Mouse (Mus musculus) gastrocnemius, postnatal 4 days (tissue): ENCODE measurements around the gene Yif1b. TPM values are rescaled to one million over a fixed set of nuclear protein-coding genes. Genes with fewer than 3 reads are reported as not detected.
"Not testable (repeated sequence)": the region's sequence is repeated elsewhere in the genome, so short reads cannot be mapped to it uniquely, and the experiment has no call there.

ENCODE experiments used
- DNase-seq, 2 experiments: peaks; one replicate each; pipeline ENCODE4 v3.0.0; 2021 to 2022; ENCODE audit warnings: low spot score in 2 of 2, mixed read lengths in 2 of 2
- long read RNA-seq, 2 experiments: library from polyadenylated mRNA; stranded (forward); transcript quantifications; one replicate each; pipeline ENCODE4 v2.0.0; 2021
- total RNA-seq, 2 experiments: library from RNA; stranded (reverse); gene quantifications; 2 replicates each; pipeline ENCODE4 v1.2.3; 2021

The Yif1b gene
- total RNA-seq = 10 to 100 TPM; 57.3 to 58.5 TPM
- long read RNA-seq, experiment 1, transcript Yif1b-203 (8 exons, 1,126 nt) = major isoform, 43 of 108 reads
- long read RNA-seq, experiment 1, transcript Yif1b-201 (8 exons, 1,111 nt) = minor isoform, 27 of 108 reads
- long read RNA-seq, experiment 1, partial matches to known transcripts = 1 of 108 reads
- long read RNA-seq, experiment 1, other reads (novel, unspliced or antisense) = 36 of 108 reads
- long read RNA-seq, experiment 2, transcript Yif1b-203 (8 exons, 1,126 nt) = major isoform, 39 of 100 reads
- long read RNA-seq, experiment 2, transcript Yif1b-201 (8 exons, 1,111 nt) = minor isoform, 18 of 100 reads
- long read RNA-seq, experiment 2, partial matches to known transcripts = 4 of 100 reads
- long read RNA-seq, experiment 2, other reads (novel, unspliced or antisense) = 37 of 100 reads

DNA sequence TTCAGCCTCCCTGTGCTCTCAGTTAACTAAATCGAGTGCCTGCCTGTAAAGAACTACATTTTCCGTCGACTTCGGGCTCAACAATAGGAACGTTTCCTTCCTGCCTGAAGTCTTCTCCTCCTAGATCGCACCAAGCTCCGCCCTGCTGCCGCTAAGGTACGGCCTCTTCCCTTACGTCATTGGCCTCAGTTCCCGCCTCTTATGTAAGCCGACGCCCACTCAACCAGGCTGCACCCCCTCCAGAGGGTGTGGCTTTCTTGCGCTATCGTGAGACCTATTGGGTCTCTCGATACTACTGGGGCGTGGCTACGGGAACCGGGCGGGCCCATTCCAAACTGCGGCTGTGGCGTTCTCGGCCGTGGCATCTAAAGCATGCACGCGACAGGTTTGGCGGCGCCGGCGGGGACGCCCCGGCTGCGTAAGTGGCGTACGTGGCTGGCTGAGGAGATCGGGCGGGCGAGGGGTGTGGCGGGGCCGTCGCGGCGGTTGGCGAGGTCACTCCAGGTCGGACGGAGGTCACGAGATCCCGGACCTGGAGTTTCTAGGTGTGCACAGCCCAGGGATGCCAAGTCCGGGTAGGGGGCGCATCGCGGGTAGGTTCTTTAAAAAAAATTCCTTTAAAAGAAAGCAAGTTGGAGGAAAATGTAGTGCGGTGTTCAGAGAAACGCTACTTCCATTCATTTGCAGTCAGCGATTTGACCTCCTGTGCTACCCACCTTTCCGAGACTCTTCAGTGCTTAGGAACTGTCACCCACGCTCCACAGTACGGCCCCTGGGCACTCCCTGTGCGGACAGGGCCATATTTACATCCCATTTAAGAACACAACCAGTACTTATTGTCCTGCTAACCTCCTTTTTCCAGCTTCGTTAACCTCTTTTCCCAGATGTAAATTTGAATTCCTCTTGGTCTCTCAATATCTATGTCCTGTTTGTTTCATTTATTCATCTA, at the start of gene Yif1b:
TSS of gene Yif1b (plus strand) at position 311 of the 949 bp plus-strand sequence.
- DNase-seq = peak; percentile 94 to 98

DNA sequence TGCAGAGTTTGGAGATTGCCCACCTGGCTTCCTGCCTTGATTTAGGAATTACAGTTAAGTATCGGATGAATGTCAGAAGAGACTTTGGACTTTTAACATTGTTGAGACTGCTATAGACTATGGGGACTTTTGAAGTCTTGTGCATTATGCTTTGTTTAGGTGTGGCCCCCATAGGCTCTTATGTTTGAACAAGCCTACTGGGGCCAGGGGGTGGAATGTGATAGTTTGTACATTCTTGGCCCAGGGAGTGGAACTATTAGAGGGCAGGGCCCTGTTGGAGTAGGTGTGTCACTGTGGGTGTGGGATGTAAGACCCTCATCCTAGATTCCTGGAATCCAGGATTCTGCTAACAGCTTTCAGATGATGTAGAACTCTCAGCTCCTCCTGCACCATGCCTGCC, 43.9 kb upstream of the Yif1b start:
- not testable (repeated sequence) for DNase-seq

DNA sequence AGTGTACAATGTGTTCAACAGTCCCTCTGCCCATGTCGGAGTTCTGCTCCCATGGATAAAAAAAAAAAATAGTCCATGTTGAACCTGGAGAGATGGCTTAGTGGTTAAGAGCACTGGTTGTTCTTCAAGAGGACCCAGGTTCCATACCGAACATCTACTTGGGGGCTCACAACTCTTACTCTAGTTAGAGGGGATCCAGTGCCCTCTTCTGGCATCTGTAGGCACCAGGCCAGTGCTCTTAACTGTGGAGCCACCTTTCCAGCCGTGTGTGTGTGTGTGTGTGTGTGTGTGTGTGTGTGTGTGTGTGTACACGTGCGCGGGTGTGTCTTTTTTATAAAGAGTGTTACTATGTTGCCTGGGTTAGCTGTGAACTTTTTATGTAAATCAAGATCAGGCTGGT, 35.6 kb upstream of the Yif1b start:
- DNase-seq = no peak

DNA sequence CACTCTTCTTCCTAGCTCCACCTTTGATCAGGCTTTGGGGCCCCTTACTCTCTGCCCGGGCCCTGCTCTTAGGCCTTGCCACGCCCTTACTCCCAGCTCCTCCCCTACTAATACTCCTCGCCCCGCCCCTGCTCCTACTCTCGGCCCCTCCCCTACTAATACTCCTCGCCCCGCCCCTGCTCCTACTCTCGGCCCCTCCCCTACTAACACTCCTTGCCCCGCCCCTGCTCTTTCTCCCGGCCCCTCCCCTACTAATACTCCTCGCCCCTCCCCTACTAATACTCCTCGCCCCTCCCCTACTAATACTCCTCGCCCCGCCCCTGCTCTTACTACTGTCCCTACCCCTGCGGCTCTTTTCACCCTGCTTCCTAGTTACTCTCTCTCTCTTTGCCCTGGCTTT, 27.1 kb upstream of the Yif1b start:
- DNase-seq = peak in 1 of 2 experiments; percentile 40

DNA sequence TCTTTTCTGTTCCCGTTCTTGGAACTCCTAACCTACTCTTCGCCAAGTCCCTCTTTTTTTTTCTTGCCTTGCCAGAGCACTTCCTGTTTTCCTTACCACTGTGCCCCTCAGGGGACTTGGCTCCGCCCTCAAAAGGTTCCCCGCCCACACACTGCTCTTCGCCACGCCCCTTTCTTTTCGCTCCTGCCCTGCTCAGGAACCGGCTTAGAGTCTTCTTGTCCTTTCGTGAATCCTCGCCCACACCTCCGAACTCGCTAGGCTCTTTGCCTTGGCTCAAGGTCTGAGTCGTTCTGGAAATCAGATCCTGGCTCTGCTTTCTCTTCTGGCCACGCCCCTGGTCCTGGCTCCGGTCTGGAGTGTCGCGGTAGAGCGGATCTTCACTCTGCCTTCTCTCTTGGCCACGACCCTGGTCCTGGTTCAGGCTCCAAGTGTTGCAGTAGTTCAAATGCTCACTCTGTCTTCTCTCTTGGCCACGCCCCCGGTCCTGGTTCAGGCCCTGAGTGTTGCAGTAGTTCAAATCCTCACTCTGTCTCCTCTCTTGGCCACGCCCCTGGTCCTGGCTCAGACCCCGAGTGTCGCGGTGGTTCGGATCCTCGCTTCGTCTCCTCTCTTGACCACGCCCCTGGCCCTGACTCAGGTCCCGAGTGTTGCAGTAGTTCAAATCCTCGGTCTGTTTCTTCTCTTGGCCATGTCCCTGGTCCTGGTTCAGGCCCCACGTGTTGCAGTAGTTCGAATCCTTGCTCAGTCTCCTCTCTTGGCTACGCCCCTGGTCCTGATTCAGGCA, 26.5 kb upstream of the Yif1b start:
- peak; percentile 60 to 85 for DNase-seq

DNA sequence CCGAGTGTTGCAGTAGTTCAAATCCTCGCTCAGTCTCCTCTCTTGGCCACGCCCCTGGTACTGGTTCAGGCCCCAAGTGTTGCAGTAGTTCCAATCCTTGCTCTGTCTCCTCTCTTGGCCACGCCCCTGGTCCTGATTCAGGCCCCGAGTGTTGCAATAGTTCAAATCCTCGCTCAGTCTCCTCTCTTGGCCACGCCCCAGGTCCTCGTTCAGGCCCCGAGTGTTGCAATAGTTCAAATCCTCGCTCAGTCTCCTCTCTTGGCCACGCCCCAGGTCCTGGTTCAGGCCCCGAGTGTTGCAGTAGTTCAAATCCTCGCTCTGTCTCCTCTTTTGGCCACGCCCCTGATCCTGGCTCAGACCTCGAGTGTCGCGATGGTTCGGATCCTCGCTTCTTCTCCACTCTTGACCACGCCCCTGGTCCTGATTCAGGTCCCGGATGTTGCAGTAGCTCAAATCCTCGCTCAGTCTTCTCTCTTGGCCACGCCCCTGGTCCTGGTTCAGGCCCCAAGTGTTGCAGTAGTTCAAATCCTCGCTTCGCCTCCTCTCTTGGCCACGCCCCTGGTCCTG, 25.8 kb upstream of the Yif1b start:
- no peak for DNase-seq

DNA sequence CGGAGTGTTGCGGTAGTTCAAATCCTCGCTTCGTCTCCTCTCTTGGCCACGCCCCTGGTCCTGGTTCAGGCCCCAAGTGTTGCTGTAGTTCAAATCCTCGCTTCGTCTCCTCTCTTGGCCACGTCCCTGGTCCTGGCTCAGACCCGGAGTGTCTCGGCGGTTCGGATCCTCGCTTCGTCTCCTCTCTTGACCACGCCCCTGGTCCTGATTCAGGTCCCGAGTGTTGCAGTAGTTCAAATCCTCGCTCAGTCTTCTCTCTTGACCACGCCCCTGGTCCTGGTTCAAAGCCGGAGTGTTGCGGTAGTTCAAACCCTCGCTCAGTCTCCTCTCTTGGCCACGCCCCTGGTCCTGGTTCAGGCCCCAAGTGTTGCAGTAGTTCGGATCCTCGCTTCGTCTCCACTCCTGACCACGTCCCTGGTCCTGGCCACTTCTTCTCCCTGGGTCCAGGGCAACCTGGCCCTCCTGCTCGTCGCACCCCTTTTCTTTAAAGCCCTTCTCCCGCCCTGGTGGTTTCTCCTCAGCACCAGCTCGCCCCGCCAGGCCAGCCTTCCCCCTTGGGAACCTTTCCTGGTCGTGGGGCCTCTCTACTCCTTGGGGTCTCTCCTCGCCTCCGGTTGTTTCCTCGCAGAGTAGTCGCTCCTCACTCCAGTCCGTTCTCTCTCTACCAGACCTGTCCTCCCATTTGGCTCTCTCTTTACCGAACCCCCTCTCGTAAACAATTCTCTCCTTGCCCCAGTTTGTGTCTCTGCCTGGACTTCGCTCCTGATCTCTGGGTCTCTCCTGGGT, 25.2 kb upstream of the Yif1b start:
- DNase-seq = not testable (repeated sequence)

DNA sequence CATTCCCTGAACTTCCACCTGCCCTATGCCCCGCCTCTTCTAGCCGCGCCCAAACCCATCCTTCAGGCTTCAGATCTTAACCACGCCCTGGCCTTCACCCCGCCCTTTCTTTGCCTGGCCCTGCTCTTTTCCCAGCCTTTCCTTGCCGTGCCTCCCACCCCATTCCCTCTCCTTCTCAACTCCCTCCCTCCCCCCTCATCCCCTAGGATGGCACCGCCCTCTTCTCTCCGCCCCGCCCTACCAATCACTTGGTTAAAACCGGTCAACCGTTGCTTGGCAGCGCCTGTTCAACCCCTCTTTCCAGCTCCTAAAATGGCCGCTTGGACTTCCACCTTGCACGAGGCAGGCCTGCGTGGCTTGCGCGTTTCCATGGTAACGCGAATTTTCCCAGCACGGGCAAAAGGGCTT, 24.4 kb upstream of the Yif1b start, which contains the start of gene Catsperg1:
TSS of gene Catsperg1 (minus strand) at position 361 of the 408 bp plus-strand sequence.
- no peak for DNase-seq

DNA sequence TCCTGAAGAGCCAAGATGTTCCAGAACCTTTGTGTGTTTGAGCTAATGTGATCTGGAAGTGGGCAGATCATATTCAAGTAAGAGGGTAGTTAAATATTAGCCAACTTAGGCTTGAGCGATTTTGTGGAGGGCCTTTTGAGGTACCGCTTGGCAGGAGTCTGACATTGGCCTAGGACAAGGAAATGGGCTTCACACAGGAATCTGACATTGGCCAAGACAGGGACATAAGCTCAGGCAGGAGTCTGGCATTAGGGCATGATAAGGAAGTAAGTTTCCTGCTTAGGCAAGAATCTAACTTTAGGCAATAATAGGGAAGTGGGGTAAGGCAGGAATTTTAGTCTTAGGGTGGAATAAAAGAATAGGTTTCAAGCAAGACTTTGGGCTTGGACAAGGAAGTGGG, 23.9 kb upstream of the Yif1b start:
- DNase-seq = no peak

DNA sequence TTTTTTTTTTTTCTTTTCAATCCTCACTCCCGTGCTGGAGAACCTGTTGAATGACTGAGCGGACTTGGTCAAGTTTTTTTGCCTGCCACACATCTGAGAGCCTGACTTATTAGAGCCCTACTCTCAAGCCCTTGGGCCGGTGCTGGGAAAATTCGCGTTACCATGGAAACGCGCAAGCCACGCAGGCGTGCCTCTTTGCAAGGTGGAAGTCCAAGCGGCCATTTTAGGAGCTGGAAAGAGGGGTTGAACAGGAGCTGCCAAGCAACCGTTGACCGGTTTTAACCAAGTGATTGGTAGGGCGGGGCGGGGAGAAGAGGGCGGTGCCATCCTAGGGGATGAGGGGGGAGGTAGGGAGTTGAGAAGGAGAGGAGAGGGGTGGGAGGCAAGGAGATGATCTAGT, 23.3 kb upstream of the Yif1b start:
- DNase-seq = no peak

DNA sequence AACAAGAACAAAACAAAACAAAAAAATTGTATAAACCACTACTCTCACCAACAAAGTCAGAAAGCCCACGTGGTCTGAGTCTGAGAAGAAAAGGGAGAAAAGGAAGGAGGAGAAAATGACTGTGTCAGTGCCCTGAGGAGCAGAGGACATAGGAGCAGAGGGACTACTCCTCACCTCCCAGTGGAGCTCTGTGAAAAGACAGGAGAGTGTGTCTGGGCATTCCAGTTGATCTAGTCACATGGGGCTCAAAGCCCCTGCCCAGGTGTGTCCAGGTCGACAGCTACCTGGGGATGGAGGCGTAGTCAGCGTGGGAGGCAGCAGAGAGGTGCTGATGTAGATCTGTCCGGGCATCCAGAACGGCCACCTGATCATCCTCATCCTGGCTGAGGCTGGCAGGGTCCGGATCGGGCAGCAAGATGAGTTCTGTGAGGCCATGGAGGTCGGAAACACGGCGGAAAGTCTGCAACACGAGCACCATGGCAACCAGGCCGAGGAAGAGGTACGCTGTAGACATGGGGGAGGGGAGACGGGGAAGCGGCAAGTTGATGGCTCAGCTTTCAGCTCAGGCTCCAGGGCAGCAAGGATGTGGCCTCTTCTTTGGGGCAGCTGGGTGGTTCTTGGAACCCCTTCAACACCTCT, 13.3 kb upstream of the Yif1b start:
- no peak for DNase-seq

DNA sequence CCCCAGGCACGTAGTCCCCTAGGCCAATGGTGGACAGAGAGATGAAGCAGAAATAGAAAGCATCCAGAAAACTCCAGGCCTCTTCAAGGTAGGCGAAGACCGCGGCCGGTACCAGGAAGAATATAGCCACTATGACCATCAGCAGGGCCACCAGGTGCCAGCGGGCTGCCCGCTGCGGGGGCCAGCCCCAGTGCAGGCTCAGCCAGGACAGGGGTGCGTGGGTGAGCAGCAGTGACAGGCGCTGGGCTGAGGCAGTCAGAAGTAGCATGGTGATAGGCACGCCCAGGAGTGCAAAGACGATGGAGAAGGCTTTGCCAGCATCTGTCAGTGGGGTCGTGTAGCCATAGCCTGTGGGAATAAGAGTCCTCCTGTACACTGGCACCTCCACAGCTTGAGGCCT, 12.6 kb upstream of the Yif1b start:
- DNase-seq = no peak

DNA sequence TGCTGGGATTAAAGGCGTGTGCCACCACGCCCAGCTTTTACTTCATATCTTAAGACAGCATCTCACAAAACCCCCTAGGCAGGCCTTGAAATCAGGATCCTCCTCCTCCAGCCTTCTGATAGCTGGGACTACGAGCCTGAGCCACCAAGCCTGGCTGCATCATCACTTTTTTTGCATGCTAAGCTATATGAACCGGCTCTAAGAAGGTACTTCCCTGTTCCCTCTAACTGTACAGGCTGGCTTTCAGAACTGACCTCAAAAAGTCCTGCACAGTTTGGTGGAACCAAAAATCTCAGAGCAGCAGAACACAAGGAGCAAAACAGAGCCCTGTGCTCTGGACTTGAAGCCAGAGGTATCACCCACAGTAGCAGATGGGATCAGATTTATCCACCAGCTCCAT, 9.9 kb upstream of the Yif1b start:
- DNase-seq = no peak

DNA sequence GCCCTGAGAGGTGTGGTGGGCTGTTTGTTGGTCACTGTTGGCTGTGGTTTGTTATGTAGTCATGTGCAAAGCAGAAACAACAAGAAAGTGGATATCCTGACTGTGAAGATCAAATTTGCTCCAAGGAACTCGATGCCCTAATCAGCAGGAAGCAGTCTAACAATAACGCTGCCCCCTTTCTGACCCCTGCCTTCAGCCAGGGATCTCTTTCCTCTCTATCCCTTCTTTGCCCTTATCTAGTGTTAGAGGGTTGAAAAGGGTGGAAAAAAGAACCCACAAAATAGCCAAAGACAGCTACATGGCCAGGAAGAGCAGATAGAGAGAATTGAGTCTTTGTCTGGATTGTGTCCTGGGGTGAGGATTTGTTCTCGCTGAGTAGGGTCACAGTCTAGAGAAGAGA, 7.6 kb upstream of the Yif1b start:
- DNase-seq = no peak

DNA sequence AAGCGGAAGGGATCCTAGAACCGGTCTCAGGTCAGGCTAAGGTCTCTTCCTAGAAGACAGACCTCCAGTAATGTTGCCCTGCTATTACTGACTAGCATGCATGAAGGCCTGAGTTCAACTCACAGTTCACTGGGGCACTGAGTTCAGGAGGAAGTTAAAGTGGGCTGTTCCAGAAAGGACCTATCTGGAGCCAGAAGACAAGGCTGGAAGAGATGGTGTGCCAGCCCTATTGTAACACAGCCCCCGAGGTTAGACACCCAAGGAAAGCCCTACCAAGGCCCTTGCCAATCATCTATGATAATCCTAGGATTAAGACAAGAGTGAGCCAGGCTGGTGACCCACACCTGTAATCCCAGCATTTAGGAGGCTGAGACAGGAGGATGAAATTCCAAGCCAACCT, 6.6 kb upstream of the Yif1b start:
- no peak for DNase-seq

DNA sequence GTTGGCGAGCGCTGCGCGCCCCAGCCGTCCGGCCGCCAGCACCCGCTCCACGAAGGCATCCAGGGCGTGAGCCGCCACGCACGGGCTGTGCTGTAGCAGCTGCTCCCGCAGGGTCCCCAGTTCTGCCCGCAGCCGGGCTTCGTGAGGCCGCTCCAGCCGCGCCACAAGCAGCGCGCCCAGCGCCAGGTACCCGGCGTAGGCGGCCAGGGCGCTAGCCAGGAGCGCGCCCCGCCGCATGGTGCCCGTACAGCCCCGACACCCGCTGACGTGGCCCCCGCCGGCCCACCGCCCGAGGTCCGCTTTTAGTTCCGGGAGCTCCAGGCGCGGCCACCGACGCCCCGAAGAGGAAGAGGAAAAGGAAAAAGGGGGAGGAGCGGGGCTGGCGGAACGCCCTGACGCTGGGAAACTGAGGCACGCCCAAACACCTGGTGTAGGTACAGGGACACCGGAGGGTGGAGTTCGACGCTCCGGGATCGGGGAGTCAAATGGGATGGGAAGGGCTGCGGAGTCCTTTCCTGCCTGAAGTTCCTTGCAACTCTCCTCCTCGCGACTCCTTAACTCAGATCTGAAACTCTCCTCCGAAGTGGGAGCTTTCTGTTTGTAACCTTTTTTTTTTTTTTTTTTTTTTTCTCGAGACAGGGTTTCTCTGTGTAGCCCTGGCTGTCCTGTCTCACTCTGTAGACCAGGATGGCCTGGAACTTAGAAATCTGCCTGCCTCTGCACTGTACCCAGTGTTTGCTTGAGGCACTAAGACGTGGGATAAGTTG, 5.7 kb upstream of the Yif1b start, which contains the start of gene Kcnk6:
TSS of gene Kcnk6 (minus strand) at position 269 of the 767 bp plus-strand sequence.
- peak; percentile 40 to 58 for DNase-seq

DNA sequence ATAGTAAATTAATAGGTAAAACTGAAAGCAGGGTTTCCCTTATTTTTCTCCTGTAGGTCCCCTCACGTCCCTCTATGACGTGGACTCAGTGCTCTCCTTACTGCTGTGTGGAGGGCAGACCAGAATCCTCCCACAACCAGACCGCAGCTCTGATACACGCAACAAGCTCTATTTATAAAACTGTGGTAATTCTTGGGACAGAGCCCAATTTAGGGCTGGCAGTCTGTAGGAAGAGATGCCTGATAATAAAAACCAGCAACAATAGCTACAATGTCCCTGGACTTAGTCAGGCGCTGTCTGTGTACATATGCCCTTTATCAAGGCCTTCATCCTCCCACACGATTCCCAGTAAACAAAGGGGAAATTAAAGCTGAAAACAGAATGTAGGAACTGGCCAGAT, 4.4 kb upstream of the Yif1b start:
- DNase-seq = no peak

DNA sequence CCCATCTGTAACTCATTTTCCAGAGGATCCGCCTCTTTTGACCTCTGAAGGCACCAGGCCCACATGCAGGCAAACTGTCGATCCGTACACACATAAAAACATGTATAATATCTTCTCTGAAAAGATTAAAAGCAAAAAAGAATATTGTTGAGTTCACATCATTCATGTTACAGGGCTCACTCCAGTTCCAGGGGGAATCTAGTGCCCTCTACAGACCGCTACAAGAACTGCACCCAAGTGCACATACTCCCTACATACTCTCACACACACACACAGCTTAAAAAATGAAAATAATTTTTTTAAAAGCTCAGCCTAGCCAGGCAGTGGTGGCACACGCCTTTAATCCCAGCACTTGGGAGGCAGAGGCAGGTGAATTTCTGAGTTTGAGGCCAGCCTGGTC, 3.5 kb upstream of the Yif1b start:
- no peak for DNase-seq

DNA sequence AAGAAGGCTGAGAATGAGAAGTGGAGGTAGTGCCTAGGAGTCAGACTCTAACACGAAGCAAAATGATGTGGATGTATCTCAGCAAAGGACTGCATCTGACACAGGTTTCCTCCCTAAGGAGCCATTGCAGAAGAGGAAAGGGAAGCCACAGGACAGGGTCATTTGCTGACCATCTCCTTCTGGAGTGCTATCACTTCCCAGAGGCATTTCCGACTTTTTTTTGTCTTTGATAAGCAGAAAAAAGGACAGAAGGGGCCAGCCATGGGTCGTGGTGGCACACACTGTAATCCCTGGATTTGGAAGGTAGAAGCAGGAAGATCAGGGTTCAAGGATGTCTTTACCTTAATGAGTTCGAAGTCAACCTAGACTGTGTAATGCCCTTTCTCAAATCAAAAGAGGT, 1.5 kb upstream of the Yif1b start:
- no peak for DNase-seq
